Mouse (Mus musculus) forebrain, embryonic 16.5 days (tissue): ENCODE measurements around the gene Ghr. TPM values are rescaled to one million over a fixed set of nuclear protein-coding genes. Genes with fewer than 3 reads are reported as not detected.

Source experiments
- ATAC-seq: fragments of 200-750 bp; cut with Nextera tagmentation; 2 replicates; pipeline ENCODE4 v1.8.0; 2017; ENCODE audit warnings: mild to moderate bottlenecking, moderate library complexity
- H3K27ac ChIP-seq: fragments of 300-500 bp; sonication (generic); 2 replicates; pipeline ENCODE4 v1.5.1; 2014; ENCODE audit warnings: low read length, control low read depth
- H3K27me3 ChIP-seq: fragments of 300-500 bp; sonication (generic); replicated peaks from 2 replicates; pipeline ENCODE4 v1.6.1; 2014; ENCODE audit warnings: low read length; ENCODE audit not compliant: control insufficient read depth, insufficient read depth
- H3K36me3 ChIP-seq: fragments of 300-500 bp; sonication (generic); 2 replicates; pipeline ENCODE4 v1.6.1; 2014; ENCODE audit not compliant: control insufficient read depth, insufficient read depth
- H3K4me1 ChIP-seq: fragments of 300-500 bp; sonication (generic); replicated peaks from 2 replicates; pipeline ENCODE4 v1.6.1; 2014; ENCODE audit warnings: low read length; ENCODE audit not compliant: control insufficient read depth, insufficient read depth
- H3K4me2 ChIP-seq: fragments of 300-500 bp; sonication (generic); 2 replicates; pipeline ENCODE4 v1.6.1; 2014; ENCODE audit warnings: mild to moderate bottlenecking, low read length, control low read depth
- H3K4me3 ChIP-seq: fragments of 300-500 bp; sonication (generic); replicated peaks from 2 replicates; pipeline ENCODE4 v1.5.1; 2014; ENCODE audit warnings: mild to moderate bottlenecking, low read length, control low read depth
- H3K9ac ChIP-seq: fragments of 300-500 bp; sonication (generic); replicated peaks from 2 replicates; pipeline ENCODE4 v1.6.1; 2014; ENCODE audit warnings: low read depth, low read length, control low read depth
- H3K9me3 ChIP-seq: fragments of 300-500 bp; sonication (generic); 2 replicates; pipeline ENCODE4 v1.6.1; 2016; ENCODE audit warnings: low read length; ENCODE audit not compliant: control insufficient read depth
- WGBS: fragments of 180-500 bp; shearing (Covaris S2); extraction: QIAGEN DNeasy Blood & Tissue Kit; methylation state at CpG from one replicate; pipeline ENCODE4 v1.1.7; 2014; 5-methylcytosine and 5-hydroxymethylcytosine counted together
- polyA plus RNA-seq: library from polyadenylated mRNA; unstranded; fragments of >200 nt; fragmentation: Nextera tagmentation; extraction: Ambion mirVana; gene quantifications from 2 replicates; pipeline ENCODE4 v1.2.1, GENCODE M21; 2015

Ghr gene
- polyA plus RNA-seq, 1 experiment from 2014 or later = 5.9 TPM

- no peak for ATAC-seq
- Histone ChIP-seq H3K4me1 (no peaks in the 10 kb centered on the region), H3K9ac (no peak overlapping the region), H3K27ac (no peak overlapping the region), H3K27me3 (no peaks in the 10 kb centered on the region), H3K4me3 (no peak overlapping the region), H3K4me2 (no peak overlapping the region), H3K36me3 (no peaks in the 10 kb centered on the region), H3K9me3 (no peaks in the 10 kb centered on the region)
- 82% methylated on average over 3 of the region's 3 CpGs for WGBS
Measured at GRCm38 (mm10) chr15:3501683-3502082, 81.6 kb downstream of the Ghr start.

GRCm38 (mm10) chr15:3499020-3499419, 84.3 kb downstream of the Ghr start:
- Histone ChIP-seq H3K9me3 (no peaks in the 10 kb centered on the region), H3K27me3 (no peaks in the 10 kb centered on the region), H3K36me3 (no peaks in the 10 kb centered on the region), H3K4me1 (no peaks in the 10 kb centered on the region), H3K27ac (no peak overlapping the region), H3K4me2 (no peak overlapping the region), H3K9ac (no peak overlapping the region), H3K4me3 (no peak overlapping the region)
- WGBS = 93% methylated on average over 1 of the region's 1 CpGs
- ATAC-seq = no peak

- H3K4me1 ChIP-seq = no peaks in the 10 kb centered on the region
- no peaks in the 10 kb centered on the region for H3K9me3 ChIP-seq
- no peak overlapping the region for H3K9ac ChIP-seq
- H3K36me3 ChIP-seq = no peaks in the 10 kb centered on the region
- ATAC-seq = no peak
- no peak overlapping the region for H3K4me3 ChIP-seq
- H3K27ac ChIP-seq = no peak overlapping the region
- H3K4me2 ChIP-seq = no peak overlapping the region
- 72% methylated on average over 9 of the region's 9 CpGs for WGBS
- no peaks in the 10 kb centered on the region for H3K27me3 ChIP-seq
Measured at GRCm38 (mm10) chr15:3497946-3498580, 85.2 kb downstream of the Ghr start.

GRCm38 (mm10) chr15:3490868-3491267, 92.4 kb downstream of the Ghr start:
- 93% methylated on average over 3 of the region's 3 CpGs for WGBS
- Histone ChIP-seq H3K27ac (no peak overlapping the region), H3K4me3 (no peak overlapping the region), H3K4me1 (no peaks in the 10 kb centered on the region), H3K36me3 (no peaks in the 10 kb centered on the region), H3K4me2 (no peak overlapping the region), H3K9ac (no peak overlapping the region), H3K27me3 (no peaks in the 10 kb centered on the region), H3K9me3 (no peaks in the 10 kb centered on the region)
- no peak for ATAC-seq

- Histone ChIP-seq H3K27ac (no peak overlapping the region), H3K36me3 (no peaks in the 10 kb centered on the region), H3K9me3 (no peaks in the 10 kb centered on the region), H3K4me3 (no peak overlapping the region), H3K9ac (no peak overlapping the region), H3K27me3 (no peaks in the 10 kb centered on the region), H3K4me1 (no peaks in the 10 kb centered on the region), H3K4me2 (no peak overlapping the region)
- WGBS = 61% methylated on average over 2 of the region's 2 CpGs
- ATAC-seq = no peak
Measured at GRCm38 (mm10) chr15:3490011-3490410, 93.3 kb downstream of the Ghr start.

DNA sequence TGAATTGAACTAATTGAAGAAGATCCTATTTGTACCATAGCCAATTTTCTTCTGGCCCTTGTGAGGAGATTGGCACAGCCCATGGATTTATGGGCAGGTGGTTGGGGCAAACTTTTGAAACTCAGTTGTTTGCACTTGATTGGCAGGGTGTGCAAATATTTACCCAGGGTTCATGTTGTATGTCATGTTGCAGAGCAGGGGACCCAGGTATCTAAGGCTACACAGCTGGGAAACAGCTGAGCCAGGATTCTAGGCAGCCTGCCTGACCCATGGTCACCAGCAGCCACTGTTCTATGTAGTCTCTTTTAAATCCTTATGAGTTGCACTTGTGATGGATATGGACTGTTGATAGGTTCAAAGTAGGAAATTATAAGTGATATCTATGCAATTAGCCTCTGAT, 94.1 kb downstream of the Ghr start:
- no peaks in the 10 kb centered on the region for H3K4me1 ChIP-seq
- H3K4me3 ChIP-seq = no peak overlapping the region
- H3K36me3 ChIP-seq = no peaks in the 10 kb centered on the region
- H3K4me2 ChIP-seq = no peak overlapping the region
- no peak overlapping the region for H3K27ac ChIP-seq
- no peaks in the 10 kb centered on the region for H3K27me3 ChIP-seq
- no peak overlapping the region for H3K9ac ChIP-seq
- ATAC-seq = no peak
- no peaks in the 10 kb centered on the region for H3K9me3 ChIP-seq

DNA sequence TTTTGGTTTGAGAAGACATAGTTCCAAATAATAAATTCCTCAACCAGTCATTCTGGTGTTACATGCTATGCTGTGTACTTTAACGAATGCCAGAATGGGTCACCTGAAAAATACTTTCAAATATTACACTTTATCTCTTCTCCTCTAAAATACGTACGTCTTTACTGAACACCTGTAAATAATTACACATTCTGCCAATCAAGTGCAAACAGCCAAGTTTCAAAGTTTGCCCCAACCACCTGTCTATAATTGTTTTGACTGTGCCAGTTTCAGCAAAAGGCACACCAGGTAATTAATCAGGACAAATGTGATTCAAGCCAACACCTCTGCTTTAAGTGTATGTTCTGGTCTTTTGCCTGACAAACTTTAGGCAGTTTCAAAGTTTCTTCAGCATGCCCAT, 94.7 kb downstream of the Ghr start:
- H3K4me3 ChIP-seq = no peak overlapping the region
- H3K4me1 ChIP-seq = no peaks in the 10 kb centered on the region
- no peak overlapping the region for H3K9ac ChIP-seq
- H3K36me3 ChIP-seq = no peaks in the 10 kb centered on the region
- H3K9me3 ChIP-seq = no peaks in the 10 kb centered on the region
- H3K4me2 ChIP-seq = no peak overlapping the region
- ATAC-seq = no peak
- WGBS = 91% methylated on average over 3 of the region's 3 CpGs
- no peak overlapping the region for H3K27ac ChIP-seq
- H3K27me3 ChIP-seq = no peaks in the 10 kb centered on the region

DNA sequence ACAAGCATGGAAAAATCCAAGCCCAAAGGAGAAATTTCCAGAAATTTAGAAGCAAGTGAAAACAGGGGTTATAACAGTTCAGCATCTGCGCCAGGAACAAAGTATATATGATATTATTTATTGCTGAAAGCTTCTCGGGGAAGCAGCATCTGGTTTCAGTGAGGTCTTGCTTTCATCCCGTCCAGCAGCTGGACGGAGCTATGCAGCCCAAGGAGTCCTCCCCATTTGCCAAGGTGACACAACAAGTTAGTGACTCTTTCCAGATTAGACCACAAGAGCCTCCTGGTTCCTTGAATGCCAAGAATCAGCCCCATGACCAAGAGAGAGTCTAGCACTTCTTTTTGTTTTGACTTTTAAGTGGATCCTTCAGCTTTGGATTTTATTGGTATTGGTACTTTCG, 96.6 kb downstream of the Ghr start:
- WGBS = 89% methylated on average over 5 of the region's 5 CpGs
- Histone ChIP-seq H3K4me2 (no peak overlapping the region), H3K36me3 (no peaks in the 10 kb centered on the region), H3K4me3 (no peak overlapping the region), H3K4me1 (no peaks in the 10 kb centered on the region), H3K27me3 (no peaks in the 10 kb centered on the region), H3K9ac (no peak overlapping the region), H3K27ac (no peak overlapping the region), H3K9me3 (no peaks in the 10 kb centered on the region)
- ATAC-seq = no peak

GRCm38 (mm10) chr15:3485367-3485766, 97.9 kb downstream of the Ghr start:
- Histone ChIP-seq H3K27me3 (no peaks in the 10 kb centered on the region), H3K27ac (no peak overlapping the region), H3K9me3 (no peaks in the 10 kb centered on the region), H3K4me1 (no peaks in the 10 kb centered on the region), H3K4me3 (no peak overlapping the region), H3K36me3 (no peaks in the 10 kb centered on the region), H3K9ac (no peak overlapping the region), H3K4me2 (no peak overlapping the region)
- WGBS = 93% methylated on average over 1 of the region's 1 CpGs
- no peak for ATAC-seq

DNA sequence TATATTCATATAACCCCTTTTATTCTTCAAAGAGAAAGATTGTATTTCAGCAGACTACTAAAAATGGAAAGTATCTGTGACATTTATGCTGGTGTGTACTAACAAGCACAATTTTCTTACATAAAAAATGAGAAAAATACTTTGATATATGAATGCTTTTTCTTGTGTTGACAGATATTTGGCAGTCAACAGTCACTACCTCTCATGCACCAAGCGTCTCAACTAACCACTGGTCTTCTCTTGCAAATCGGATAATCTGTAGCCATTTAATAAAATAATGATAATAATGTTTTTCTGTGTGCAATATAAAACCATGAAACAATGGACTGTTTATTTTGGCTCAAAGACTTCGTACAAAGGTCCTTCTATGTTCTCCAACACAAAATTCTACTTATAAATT, 99.8 kb downstream of the Ghr start:
- H3K36me3 ChIP-seq = no peaks in the 10 kb centered on the region
- ATAC-seq = no peak
- H3K27ac ChIP-seq = no peak overlapping the region
- H3K4me2 ChIP-seq = no peak overlapping the region
- no peak overlapping the region for H3K4me3 ChIP-seq
- H3K27me3 ChIP-seq = no peaks in the 10 kb centered on the region
- no peaks in the 10 kb centered on the region for H3K9me3 ChIP-seq
- no peak overlapping the region for H3K9ac ChIP-seq
- 81% methylated on average over 3 of the region's 3 CpGs for WGBS
- H3K4me1 ChIP-seq = no peaks in the 10 kb centered on the region
